Mouse (Mus musculus) C2C12 (cell line): ENCODE measurements around the gene Mterf1b.
"Not testable (repeated sequence)": the region's sequence is repeated elsewhere in the genome, so short reads cannot be mapped to it uniquely, and the experiment has no call there.

Experiments used
- CEBPB ChIP-seq: IDR thresholded peaks from one replicate; pipeline ENCODE4 v1.6.1; 2011; ENCODE audit warnings: low read depth, mild to moderate bottlenecking, control low read depth, moderate library complexity
- CTCF ChIP-seq: IDR thresholded peaks from one replicate; pipeline ENCODE4 v1.5.1; 2011; ENCODE audit not compliant: control insufficient read depth, insufficient read depth, insufficient read length
- MAX ChIP-seq: IDR thresholded peaks from one replicate; pipeline ENCODE4 v1.6.1; 2011; ENCODE audit warnings: mild to moderate bottlenecking, control low read depth
- MYOG ChIP-seq: IDR thresholded peaks from one replicate; pipeline ENCODE4 v1.6.1; 2011; ENCODE audit not compliant: control insufficient read depth, insufficient read length; ENCODE audit errors: extremely low read depth

DNA sequence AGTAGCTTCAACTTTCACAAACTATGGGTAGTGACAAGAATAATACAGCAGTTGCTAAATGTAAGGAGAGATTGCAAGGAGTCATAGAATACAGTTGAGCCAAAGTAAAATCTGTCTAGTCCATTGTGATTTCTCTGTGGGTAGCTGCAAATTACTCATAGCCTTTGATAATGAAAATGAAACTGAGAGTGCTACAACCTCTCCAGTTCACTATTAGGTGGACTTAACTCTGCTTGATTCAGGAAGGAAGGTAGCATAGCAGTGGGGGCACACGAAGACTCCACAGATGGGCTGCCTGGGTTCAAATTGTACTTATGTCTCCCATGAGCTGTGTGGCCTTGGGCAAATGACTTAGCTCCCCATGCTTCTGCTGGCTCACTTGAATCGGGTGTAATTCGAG, 15.7 kb upstream of the Mterf1b start:
- TF ChIP-seq CTCF, CEBPB, MAX, MYOG: not testable (repeated sequence)
